Mouse (Mus musculus) olfactory bulb, adult 2 months (tissue): ENCODE measurements around the gene Gpr132. TPM values are rescaled to one million over a fixed set of nuclear protein-coding genes. Genes with fewer than 3 reads are reported as not detected.

Experiments used
- H3K27ac ChIP-seq: fragments of 200-500 bp; 2 replicates; pipeline ENCODE4 v1.5.1; 2012; ENCODE audit warnings: low read depth, low read length; ENCODE audit not compliant: insufficient read depth
- H3K4me1 ChIP-seq: fragments of 200-500 bp; 2 replicates; pipeline ENCODE4 v1.6.1; 2012; ENCODE audit warnings: low read length; ENCODE audit not compliant: control insufficient read depth, insufficient read depth
- H3K4me3 ChIP-seq: fragments of 200-500 bp; 2 replicates; pipeline ENCODE4 v1.5.1; 2012; ENCODE audit warnings: mild to moderate bottlenecking, low read depth, low read length, moderate library complexity; ENCODE audit not compliant: insufficient read depth
- CTCF ChIP-seq: fragments of 200-500 bp; IDR thresholded peaks from 2 replicates; pipeline ENCODE4 v1.5.1; 2012; ENCODE audit warnings: low read depth, mild to moderate bottlenecking, low read length, moderate library complexity; ENCODE audit not compliant: insufficient read depth
- POLR2A ChIP-seq: fragments of 200-500 bp; IDR thresholded peaks from 2 replicates; pipeline ENCODE4 v1.6.1; 2012; ENCODE audit warnings: mild to moderate bottlenecking, low read depth, low read length, moderate library complexity; ENCODE audit not compliant: insufficient read depth
- WGBS: fragments of 180-500 bp; shearing (Covaris S2); methylation state at CpG from one replicate; pipeline ENCODE4 v1.1.7; 2018; 5-methylcytosine and 5-hydroxymethylcytosine counted together
- polyA plus RNA-seq: library from polyadenylated mRNA; stranded (reverse); fragments of >200 nt; gene quantifications from 2 replicates; pipeline ENCODE4 v1.2.4, GENCODE M21; 2012; ENCODE audit warnings: low replicate concordance; ENCODE audit not compliant: missing spikeins, insufficient read depth, insufficient read length

Gpr132 gene
- polyA plus RNA-seq, 1 experiment, result not detected

GRCm38 (mm10) chr12:112830570-112830969 lies 37.5 kb downstream of the Gpr132 start:
- 71% methylated on average over 3 of the region's 3 CpGs for WGBS
- TF ChIP-seq CTCF (no peak), POLR2A (no peak)
- Histone ChIP-seq H3K4me3 (no peak overlapping the region), H3K27ac (no peak overlapping the region), H3K4me1 (peaks cover 6% of the 10 kb centered on the region)

DNA sequence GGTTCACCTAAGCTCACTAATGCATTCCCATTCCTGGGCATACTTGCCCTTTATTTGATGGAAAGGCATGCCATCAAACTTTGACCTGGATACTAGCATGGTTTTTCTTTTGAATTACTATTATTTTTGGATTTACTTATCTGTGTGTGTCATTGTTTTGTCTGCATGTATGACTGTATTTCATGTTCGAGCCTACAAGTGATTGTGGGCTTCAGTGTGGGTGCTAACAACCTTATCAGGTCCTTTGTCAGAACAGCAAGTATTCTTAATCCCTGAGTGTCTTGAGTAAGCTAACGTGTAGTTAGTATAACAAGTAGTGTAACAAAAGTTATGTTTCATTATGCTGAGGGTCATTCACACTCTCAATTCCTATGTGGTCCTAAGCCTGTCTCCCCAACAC lies 37.9 kb downstream of the Gpr132 start:
- peak overlapping the region; percentile 90 for H3K4me3 ChIP-seq
- H3K4me1 ChIP-seq, result peaks cover 6% of the 10 kb centered on the region
- TF ChIP-seq POLR2A (no peak), CTCF (no peak)
- WGBS, result 9% methylated on average over 2 of the region's 2 CpGs
- peak overlapping the region; percentile 33; the same call in 1 of the 2 replicates for H3K27ac ChIP-seq

DNA sequence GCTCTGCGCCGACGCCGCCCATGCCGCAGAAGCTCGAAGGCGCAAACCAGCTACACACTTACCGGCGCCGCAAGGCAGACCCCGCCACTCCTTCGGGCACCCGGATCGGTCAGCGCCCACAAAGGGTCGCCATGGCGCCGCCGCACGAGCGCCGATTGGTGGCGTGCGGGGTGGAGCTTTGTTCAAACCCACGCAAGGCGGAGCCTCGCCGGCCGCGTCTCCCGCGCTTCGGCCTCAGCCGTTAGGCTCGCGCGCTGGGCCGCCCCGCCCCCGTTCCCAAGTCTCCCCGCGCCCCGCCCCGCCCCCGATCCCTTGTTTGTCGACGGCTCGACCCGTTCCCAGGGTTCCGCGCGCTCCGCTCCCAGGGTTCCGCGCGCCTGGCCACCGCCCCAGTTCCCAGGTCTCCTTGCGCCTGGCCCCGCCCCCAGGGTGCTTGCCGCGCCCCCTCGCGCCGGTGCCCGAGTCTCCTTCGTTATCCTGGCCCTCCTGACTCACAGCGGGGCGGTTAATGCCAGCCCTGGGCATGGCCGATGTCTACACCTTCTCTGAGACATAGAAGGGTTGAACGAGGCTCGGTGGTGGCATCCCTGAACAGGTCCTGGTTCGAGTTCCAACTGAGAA lies 38.7 kb downstream of the Gpr132 start, which contains the start of gene Cdca4:
TSS of gene Cdca4 (minus strand) at position 180 of the 621 bp plus-strand sequence.
- H3K4me1 ChIP-seq, result peaks cover 6% of the 10 kb centered on the region
- WGBS, result under 1% methylated on average over 69 of the region's 72 CpGs
- TF ChIP-seq POLR2A, result peak; percentile 73
- no peak for TF ChIP-seq CTCF
- peak within 1 kb of the TSS; percentile 53 for H3K27ac ChIP-seq
- H3K4me3 ChIP-seq, result peak within 1 kb of the TSS; percentile 90

- Histone ChIP-seq H3K4me1 (peaks cover 9% of the 10 kb centered on the region), H3K4me3 (peak overlapping the region; percentile 79), H3K27ac (peak overlapping the region; percentile 53)
- WGBS, result under 1% methylated on average over 51 of the region's 51 CpGs
- TF ChIP-seq POLR2A (no peak), CTCF (no peak)
Observed at GRCm38 (mm10) chr12:112828501-112829243, 39.4 kb downstream of the Gpr132 start.

DNA sequence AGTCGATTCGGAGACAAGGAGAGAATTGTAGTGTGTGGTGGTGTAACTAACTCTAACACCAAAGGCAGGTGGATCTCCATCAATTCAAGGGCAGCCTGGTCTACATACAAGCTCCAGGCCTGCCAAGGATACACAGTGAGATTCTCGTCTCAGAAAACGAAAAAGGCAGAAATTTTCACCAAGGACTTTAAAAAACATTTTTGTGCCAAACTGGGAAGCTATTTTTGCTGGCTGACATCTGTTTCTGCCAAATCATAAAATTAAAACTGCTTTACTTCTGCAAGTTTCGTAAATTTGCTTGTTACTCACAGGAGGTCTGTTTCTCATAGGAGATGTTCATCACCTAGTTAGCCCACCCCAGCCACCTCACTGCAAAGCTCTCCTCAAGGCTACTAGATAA lies 42.1 kb downstream of the Gpr132 start:
- no peak overlapping the region for H3K4me3 ChIP-seq
- no peak for TF ChIP-seq POLR2A
- H3K4me1 ChIP-seq, result peaks cover 15% of the 10 kb centered on the region
- no peak overlapping the region for H3K27ac ChIP-seq
- WGBS, result 81% methylated on average over 5 of the region's 5 CpGs

- H3K27ac ChIP-seq, result no peak overlapping the region
- 67% methylated on average over 4 of the region's 4 CpGs for WGBS
- no peak overlapping the region for H3K4me3 ChIP-seq
- peaks cover 15% of the 10 kb centered on the region for H3K4me1 ChIP-seq
- TF ChIP-seq POLR2A (no peak), CTCF (no peak)
Observed at GRCm38 (mm10) chr12:112823221-112823620, 44.8 kb downstream of the Gpr132 start.

GRCm38 (mm10) chr12:112822676-112823075 lies 45.4 kb downstream of the Gpr132 start:
- Histone ChIP-seq H3K4me3 (no peak overlapping the region), H3K27ac (no peak overlapping the region), H3K4me1 (peaks cover 14% of the 10 kb centered on the region)
- TF ChIP-seq POLR2A (no peak), CTCF (no peak)
- WGBS, result 81% methylated on average over 2 of the region's 2 CpGs

- 74% methylated on average over 4 of the region's 4 CpGs for WGBS
- TF ChIP-seq POLR2A (no peak), CTCF (no peak)
- Histone ChIP-seq H3K4me1 (peaks cover 9% of the 10 kb centered on the region), H3K27ac (no peak overlapping the region), H3K4me3 (no peak overlapping the region)
Observed at GRCm38 (mm10) chr12:112821974-112822373, 46.1 kb downstream of the Gpr132 start.

DNA sequence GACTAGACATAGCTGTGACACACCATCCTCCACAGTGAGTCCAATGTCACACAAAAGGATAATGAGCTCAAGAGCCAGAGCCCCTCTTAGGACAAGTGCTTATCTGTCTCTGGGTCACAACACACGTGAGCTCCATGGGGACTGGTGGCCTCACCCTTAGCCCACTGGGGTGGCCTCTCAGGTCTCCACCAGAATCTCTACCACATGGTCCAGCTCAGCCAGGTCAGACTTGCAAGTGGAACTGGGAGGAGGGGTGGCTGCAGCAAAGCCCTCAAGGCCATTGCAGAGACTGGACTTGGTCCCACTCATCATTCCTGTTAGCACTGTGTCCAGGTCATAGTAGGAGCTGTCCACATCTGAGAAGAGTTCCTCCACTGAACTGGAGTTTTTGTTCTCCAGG lies 46.8 kb downstream of the Gpr132 start:
- Histone ChIP-seq H3K4me3 (no peak overlapping the region), H3K27ac (no peak overlapping the region), H3K4me1 (peaks cover 9% of the 10 kb centered on the region)
- TF ChIP-seq CTCF, result no peak
- no peak for TF ChIP-seq POLR2A
- 62% methylated on average over 1 of the region's 1 CpGs for WGBS
